Mouse (Mus musculus) liver, postnatal 0 days (tissue): Measurements from ENCODE around the gene Ago3.

Experiments used
- CTCF ChIP-seq: sonication (generic); IDR thresholded peaks from 2 replicates; pipeline ENCODE4 v1.5.1; 2016; ENCODE audit warnings: antibody characterized with exemption, low read depth
- EP300 ChIP-seq: IDR thresholded peaks from 2 replicates; pipeline ENCODE4 v1.6.1; 2016; ENCODE audit warnings: antibody characterized with exemption, low read depth, mild to moderate bottlenecking

DNA sequence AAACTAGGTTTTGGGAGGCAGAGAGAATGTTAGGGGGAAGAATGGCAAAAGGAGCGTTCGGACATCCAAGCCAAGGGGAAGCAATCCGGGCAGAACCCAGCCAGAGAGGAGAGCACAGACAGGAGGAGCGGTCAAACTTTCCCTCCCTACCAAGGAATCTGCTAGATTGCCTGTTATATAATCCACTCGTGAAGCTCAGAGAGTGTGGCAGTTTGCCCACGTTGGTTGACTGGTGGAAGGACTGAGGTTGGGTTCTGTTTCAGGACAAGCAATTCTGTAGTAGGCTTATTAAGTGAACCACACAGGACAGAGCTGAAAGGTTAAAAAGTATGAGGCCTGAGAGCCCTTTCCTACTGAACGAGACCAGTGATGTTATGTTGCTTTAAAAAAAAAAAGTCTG lies 17.8 kb upstream of the Ago3 start:
- TF ChIP-seq CTCF (no peak), EP300 (no peak)
